ENCODE assay signal across 8 mouse cellular contexts in the genomic region with DNA sequence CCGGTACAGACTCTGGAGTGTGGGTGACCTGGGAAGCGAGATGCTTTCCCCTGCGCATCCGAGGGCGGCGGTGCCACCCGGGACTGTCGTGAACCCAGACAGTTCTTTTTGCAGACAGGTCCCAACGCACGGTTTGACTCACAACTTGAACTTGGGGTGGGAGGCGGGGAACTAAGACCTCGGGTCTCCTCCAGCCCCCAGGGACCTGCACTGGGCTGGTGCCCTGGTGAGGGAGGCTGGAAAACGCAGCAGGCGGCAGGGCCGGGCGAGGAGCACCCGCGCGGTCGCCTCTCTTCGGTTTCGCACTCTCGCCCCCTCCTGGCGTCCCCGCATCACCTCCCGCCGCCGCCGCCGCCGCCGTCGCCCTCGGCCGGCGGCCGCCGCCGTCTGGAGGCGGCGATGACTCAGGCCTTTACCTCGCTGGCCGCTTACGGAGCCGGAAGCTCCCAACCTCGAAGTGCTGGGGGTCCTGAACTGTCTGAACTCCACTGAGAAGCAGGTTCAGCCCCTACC. TPM values are rescaled to one million over a fixed set of nuclear protein-coding genes. Genes with fewer than 3 reads are reported as not detected.
DNase-seq lines count a peak whose midpoint lies in the region; ATAC-seq lines count a peak whose summit lies in the region.

No protein-coding gene starts in this region.

- 1% methylated on average over 46 of the region's 46 CpGs for WGBS in heart, embryonic 11.5 days (ENCODE audit: insufficient replicate concordance)
- under 1% methylated on average over 46 of the region's 46 CpGs for WGBS in kidney, embryonic 15.5 days
- WGBS in lung, embryonic 16.5 days: under 1% methylated on average over 46 of the region's 46 CpGs

- ATAC-seq in heart, embryonic 11.5 days (replicated peaks; ENCODE audit: insufficient number of reproducible peaks, low FRiP score, low TSS enrichment): peak; percentile 40; the same call in 1 of the 2 replicates
- peak; percentile 78 for ATAC-seq in kidney, embryonic 15.5 days (replicated peaks; ENCODE audit: low FRiP score)
- peak; percentile 67 for ATAC-seq in lung, embryonic 16.5 days (ENCODE audit: low read depth)

- H3K36me3 ChIP-seq in heart, embryonic 11.5 days (ENCODE audit: control insufficient read depth, insufficient read depth, low read length): no peaks in the 10 kb centered on the region
- H3K36me3 ChIP-seq in kidney, embryonic 15.5 days: no peaks in the 10 kb centered on the region
- no peaks in the 10 kb centered on the region for H3K36me3 ChIP-seq in lung, embryonic 16.5 days (ENCODE audit: control insufficient read depth, insufficient read depth, low read length)

- H3K4me2 ChIP-seq in heart, embryonic 11.5 days: peak overlapping the region; percentile 97
- H3K4me2 ChIP-seq in kidney, embryonic 15.5 days: peak overlapping the region; percentile 100
- H3K4me2 ChIP-seq in lung, embryonic 16.5 days (ENCODE audit: low read depth, low read length): peak overlapping the region; percentile 96

- no peak overlapping the region for H3K27ac ChIP-seq in heart, embryonic 11.5 days (ENCODE audit: low read depth, low read length)
- H3K27ac ChIP-seq in kidney, embryonic 15.5 days: no peak overlapping the region
- H3K27ac ChIP-seq in lung, embryonic 16.5 days (ENCODE audit: low read length): no peak overlapping the region

- H3K27me3 ChIP-seq in heart, embryonic 11.5 days (ENCODE audit: control insufficient read depth, insufficient read depth, low read length): peaks cover 68% of the 10 kb centered on the region
- H3K27me3 ChIP-seq in kidney, embryonic 15.5 days: peaks cover 68% of the 10 kb centered on the region
- H3K27me3 ChIP-seq in lung, embryonic 16.5 days (ENCODE audit: control insufficient read depth, insufficient read depth, low read depth, low read length): peaks cover 51% of the 10 kb centered on the region

- H3K9me3 ChIP-seq in heart, embryonic 11.5 days (replicated peaks; ENCODE audit: control insufficient read depth, low read length): no peaks in the 10 kb centered on the region
- H3K9me3 ChIP-seq in kidney, embryonic 15.5 days (replicated peaks): no peaks in the 10 kb centered on the region
- no peaks in the 10 kb centered on the region for H3K9me3 ChIP-seq in lung, embryonic 16.5 days (ENCODE audit: control insufficient read depth, low read length)

- peak; percentile 48 for DNase-seq in urinary bladder, adult 2 months (ENCODE audit: low spot score)
- no peak for DNase-seq in urinary bladder, postnatal 10 days (ENCODE audit: low spot score)
- DNase-seq in embryo, embryonic 10.5 days (ENCODE audit: low spot score): peak; percentile 75
- peak; percentile 73 for DNase-seq in retina, embryonic 14.5 days (ENCODE audit: low spot score)
- DNase-seq in layer of hippocampus, adult 11-12 months (ENCODE audit: low spot score): no peak

- 0 out of 2 replicates have a peak overlapping the region, but pooled peaks have one; percentile 16 for H3K9ac ChIP-seq in heart, embryonic 11.5 days (ENCODE audit: low read depth, low read length)
- peak overlapping the region; percentile 35 for H3K9ac ChIP-seq in kidney, embryonic 15.5 days
- H3K9ac ChIP-seq in lung, embryonic 16.5 days (ENCODE audit: low read length): peak overlapping the region; percentile 51

- H3K4me1 ChIP-seq in heart, embryonic 11.5 days (ENCODE audit: control insufficient read depth, insufficient read depth, low read length): peaks cover 14% of the 10 kb centered on the region; the same call in 1 of the 2 replicates
- peaks cover 24% of the 10 kb centered on the region for H3K4me1 ChIP-seq in kidney, embryonic 15.5 days
- peaks cover 15% of the 10 kb centered on the region for H3K4me1 ChIP-seq in lung, embryonic 16.5 days (replicated peaks; ENCODE audit: control insufficient read depth, insufficient read depth, low read length)

- H3K4me3 ChIP-seq in heart, embryonic 11.5 days (ENCODE audit: low read depth, low read length): peak overlapping the region; percentile 57
- peak overlapping the region; percentile 53 for H3K4me3 ChIP-seq in kidney, embryonic 15.5 days (replicated peaks)
- H3K4me3 ChIP-seq in lung, embryonic 16.5 days (ENCODE audit: low read length): peak overlapping the region; percentile 53

RNA-seq across cellular contexts. Expression of a gene that starts 18.5 kb away (rescaled TPM):
- 4.7 and 6.2 TPM in 2 replicates for polyA plus RNA-seq in urinary bladder, adult 2 months (2012; rRNA removed)
- 1.4 and 2.3 TPM in 2 replicates for polyA plus RNA-seq in heart, embryonic 11.5 days (2014; fragmentation: Nextera tagmentation; extraction: Ambion mirVana)
- 4.7 and 7.1 TPM in 2 replicates for polyA plus RNA-seq in kidney, embryonic 15.5 days (2015; fragmentation: Nextera tagmentation; extraction: Ambion mirVana)
- 2.9 and 3.7 TPM in 2 replicates for polyA plus RNA-seq in lung, embryonic 16.5 days (2015; fragmentation: Nextera tagmentation; extraction: Ambion mirVana)

Comparison
In these comparisons a context has a peak if more than half of its experiments do, and no peak if none do; other contexts are left out.
1. DNase-seq: peak in urinary bladder, adult 2 months (single experiment), embryo, embryonic 10.5 days (single experiment) and retina, embryonic 14.5 days (single experiment); none in urinary bladder, postnatal 10 days (single experiment) and layer of hippocampus, adult 11-12 months (single experiment).
2. Peak in every context shown above with its lines, with median percentiles within 50 percentile points of each other: ATAC-seq, H3K4me2 ChIP-seq, H3K4me3 ChIP-seq and H3K9ac ChIP-seq.